Mouse (Mus musculus): ENCODE data around the gene Large1. TPM values are rescaled to one million over a fixed set of nuclear protein-coding genes. Genes with fewer than 3 reads are reported as not detected.

Large1 gene
- polyA plus RNA-seq, 1 experiment from 2014 or later: 17.1 TPM

DNA sequence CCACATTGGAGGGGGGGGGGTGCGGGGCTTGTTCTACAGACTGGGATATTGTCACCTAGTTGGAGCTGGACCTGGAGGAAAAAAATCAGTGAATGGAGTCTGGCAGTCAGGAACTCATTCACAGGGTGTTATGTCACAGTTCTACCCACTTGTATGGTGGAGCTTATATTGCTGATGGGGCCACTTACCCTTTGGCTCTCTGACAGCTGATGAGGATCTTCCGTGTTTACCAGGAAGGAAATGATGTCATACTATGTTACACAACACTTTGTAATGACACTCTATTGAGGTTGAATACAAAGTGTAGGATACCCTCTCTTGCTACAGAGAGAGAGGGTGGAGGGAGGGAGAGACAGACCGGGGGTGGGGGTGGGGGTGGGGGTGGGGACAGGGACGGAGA is 517.5 kb downstream of the Large1 start:
- Histone ChIP-seq H3K27me3 (replicated peaks) (no peaks in the 10 kb centered on the region), H3K36me3 (peaks cover 26% of the 10 kb centered on the region), H3K4me2 (no peak overlapping the region), H3K4me1 (no peaks in the 10 kb centered on the region), H3K27ac (replicated peaks) (no peak overlapping the region), H3K9me3 (replicated peaks) (no peaks in the 10 kb centered on the region), H3K9ac (replicated peaks) (no peak overlapping the region), H3K4me3 (replicated peaks) (no peak overlapping the region)
- no peak for ATAC-seq (ENCODE audit: low FRiP score)
- 90% methylated on average over 4 of the region's 4 CpGs for WGBS

DNA sequence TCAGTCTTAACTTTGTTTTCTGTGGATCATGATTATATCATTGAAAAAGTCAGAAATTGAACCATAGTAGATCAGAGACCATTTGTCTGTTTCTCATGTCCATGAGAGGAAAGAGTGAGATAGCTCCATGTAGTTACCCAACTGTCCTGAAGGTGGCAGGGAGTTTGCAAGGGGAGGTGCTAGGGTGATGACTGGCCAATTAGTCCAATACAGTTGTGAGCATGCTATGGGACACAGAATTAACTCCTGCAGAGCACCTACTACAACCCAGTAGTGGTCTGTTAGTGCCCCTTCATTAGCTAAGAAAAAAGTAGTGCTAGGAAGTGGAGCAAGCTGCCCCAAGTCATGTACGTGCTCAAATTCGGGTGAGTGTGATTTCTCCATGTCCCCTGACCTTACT is 520.2 kb downstream of the Large1 start:
- Histone ChIP-seq H3K9ac (replicated peaks) (no peak overlapping the region), H3K4me1 (no peaks in the 10 kb centered on the region), H3K4me2 (no peak overlapping the region), H3K36me3 (peaks cover 26% of the 10 kb centered on the region), H3K27me3 (replicated peaks) (no peaks in the 10 kb centered on the region), H3K27ac (replicated peaks) (no peak overlapping the region), H3K4me3 (replicated peaks) (no peak overlapping the region), H3K9me3 (replicated peaks) (no peaks in the 10 kb centered on the region)
- 89% methylated on average over 2 of the region's 2 CpGs for WGBS
- no peak for ATAC-seq (ENCODE audit: low FRiP score)

DNA sequence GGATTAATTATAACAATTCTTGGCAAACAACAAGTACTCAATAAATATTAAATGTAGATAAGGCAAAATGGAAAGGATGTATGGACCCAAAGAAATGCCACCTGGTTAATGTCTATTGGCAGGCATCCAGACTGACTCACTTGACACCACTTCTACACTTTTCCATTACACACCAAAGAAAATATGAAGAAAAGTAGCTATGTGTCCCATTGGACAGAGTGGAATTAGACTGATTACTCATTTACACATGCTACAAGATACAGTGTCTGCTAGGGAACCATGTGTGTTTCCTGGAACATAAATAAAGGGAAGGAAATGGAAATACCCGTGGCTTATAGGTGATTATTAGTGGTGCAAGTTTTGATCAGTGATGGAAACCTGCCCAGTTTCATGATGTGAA is 521.0 kb downstream of the Large1 start:
- 69% methylated on average over 1 of the region's 1 CpGs for WGBS
- Histone ChIP-seq H3K4me2 (no peak overlapping the region), H3K4me1 (no peaks in the 10 kb centered on the region)

DNA sequence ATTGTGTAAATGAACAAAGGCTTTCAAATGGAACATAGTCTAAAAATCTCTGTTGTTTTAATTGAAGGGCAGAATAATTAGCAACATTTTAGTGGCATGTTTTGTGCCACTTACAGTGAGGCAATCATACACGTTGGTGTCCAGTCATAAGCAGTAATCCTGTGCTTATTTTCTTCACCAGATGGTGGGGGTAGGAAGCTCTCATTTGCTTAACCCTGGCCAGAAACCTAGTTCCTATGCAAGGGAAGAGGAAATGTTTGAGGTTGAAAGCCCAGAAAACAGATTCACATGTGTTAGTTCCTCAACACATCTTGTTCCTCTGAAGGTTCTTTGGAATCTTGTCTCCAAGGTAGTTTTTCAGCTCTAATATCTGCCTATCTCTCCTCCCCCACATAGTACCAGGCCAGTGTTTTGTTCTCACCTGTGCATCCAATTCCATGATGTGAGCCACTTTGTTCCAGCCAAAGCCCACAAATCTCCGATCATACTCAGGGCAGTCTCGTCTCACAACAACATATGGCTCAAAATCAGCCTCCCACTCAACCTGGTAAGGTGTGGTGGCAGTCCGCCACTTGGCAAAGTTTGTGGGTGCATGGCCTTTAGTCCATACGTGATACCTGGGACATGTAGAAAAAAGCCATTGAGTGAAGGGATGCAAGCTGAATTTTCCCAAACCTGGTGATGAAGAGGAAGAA is 535.5 kb downstream of the Large1 start:
- WGBS: 89% methylated on average over 5 of the region's 5 CpGs
- Histone ChIP-seq H3K27ac (replicated peaks) (no peak overlapping the region), H3K4me1 (no peaks in the 10 kb centered on the region), H3K9me3 (replicated peaks) (no peaks in the 10 kb centered on the region), H3K27me3 (replicated peaks) (no peaks in the 10 kb centered on the region), H3K9ac (replicated peaks) (no peak overlapping the region), H3K36me3 (peaks cover 23% of the 10 kb centered on the region), H3K4me3 (replicated peaks) (no peak overlapping the region), H3K4me2 (no peak overlapping the region)
- no peak for ATAC-seq (ENCODE audit: low FRiP score)

More for the DNA sequence above, 521.0 kb downstream of the Large1 start:
- Histone ChIP-seq H3K9ac (replicated peaks) (no peak overlapping the region), H3K4me3 (replicated peaks) (no peak overlapping the region), H3K36me3 (peaks cover 21% of the 10 kb centered on the region), H3K9me3 (replicated peaks) (no peaks in the 10 kb centered on the region), H3K27ac (replicated peaks) (no peak overlapping the region), H3K27me3 (replicated peaks) (no peaks in the 10 kb centered on the region)
- no peak for ATAC-seq (ENCODE audit: low FRiP score)

DNA sequence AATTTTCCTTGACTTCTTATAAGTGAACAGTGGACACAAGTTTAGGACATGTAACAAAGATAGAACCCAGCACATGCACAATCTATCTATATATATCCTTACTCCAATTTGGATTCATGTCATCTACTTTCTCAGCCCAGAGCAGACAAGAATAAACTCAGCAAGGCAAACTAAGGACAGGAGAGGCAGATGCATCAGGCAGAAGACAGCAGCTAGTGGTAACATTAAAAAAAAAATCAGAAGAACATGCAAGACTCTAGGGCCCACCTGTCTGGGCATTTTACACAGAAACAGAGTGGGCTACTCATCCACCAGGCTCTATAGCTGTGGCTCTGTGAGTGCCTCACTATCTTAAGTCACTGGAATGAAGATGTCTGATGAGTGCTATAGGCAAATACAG is 536.7 kb downstream of the Large1 start:
- Histone ChIP-seq H3K36me3 (peaks cover 23% of the 10 kb centered on the region), H3K9ac (replicated peaks) (no peak overlapping the region), H3K4me3 (replicated peaks) (no peak overlapping the region), H3K9me3 (replicated peaks) (no peaks in the 10 kb centered on the region), H3K4me2 (no peak overlapping the region), H3K27me3 (replicated peaks) (no peaks in the 10 kb centered on the region), H3K27ac (replicated peaks) (no peak overlapping the region), H3K4me1 (no peaks in the 10 kb centered on the region)
- ATAC-seq (ENCODE audit: low FRiP score): no peak

DNA sequence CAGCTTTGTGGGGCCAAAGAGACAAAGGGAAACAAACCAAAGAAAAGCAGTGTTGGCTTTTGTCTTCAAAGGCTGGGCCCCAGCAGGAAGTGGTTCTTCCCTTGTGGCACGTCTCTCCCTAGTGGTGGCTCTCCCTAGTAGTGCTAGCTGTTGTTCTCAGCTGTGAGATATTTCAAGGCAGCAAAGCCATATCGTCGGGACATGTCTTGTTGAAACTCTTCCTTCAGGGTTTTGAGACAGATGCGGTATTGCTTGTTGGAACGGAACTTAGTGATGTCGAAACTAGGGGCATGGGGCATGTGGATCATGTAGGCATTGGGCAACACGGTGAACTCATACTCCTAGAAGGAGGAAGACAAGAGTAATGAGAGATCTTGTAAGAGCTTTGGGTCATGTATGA is 537.7 kb downstream of the Large1 start:
- H3K4me1 ChIP-seq: no peaks in the 10 kb centered on the region
- no peaks in the 10 kb centered on the region for H3K9me3 ChIP-seq (replicated peaks)
- no peak for ATAC-seq (ENCODE audit: low FRiP score)
- WGBS: 91% methylated on average over 7 of the region's 7 CpGs
- peaks cover 18% of the 10 kb centered on the region for H3K36me3 ChIP-seq
- H3K27me3 ChIP-seq (replicated peaks): no peaks in the 10 kb centered on the region
- H3K4me2 ChIP-seq: no peak overlapping the region
- H3K27ac ChIP-seq (replicated peaks): no peak overlapping the region
- H3K4me3 ChIP-seq (replicated peaks): no peak overlapping the region
- no peak overlapping the region for H3K9ac ChIP-seq (replicated peaks)

DNA sequence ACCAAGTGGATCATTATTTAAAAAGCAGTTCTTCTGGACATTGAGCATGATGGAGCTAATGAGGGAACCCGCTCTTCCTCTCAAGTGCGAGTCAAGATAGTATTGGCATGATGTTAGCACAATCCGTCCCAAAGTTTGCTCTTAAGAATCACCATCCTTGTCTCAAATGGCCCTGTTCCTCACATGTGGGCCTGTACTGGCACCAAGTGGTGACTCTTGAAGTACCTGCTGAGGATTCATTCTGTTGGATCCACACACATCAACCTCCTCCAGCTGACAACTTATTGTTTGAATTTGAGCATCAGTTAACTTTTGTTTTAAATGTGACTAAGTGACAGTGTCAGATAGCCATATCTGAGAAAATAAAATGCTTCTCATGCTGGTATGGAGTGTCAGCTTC is 540.6 kb downstream of the Large1 start:
- Histone ChIP-seq H3K27me3 (replicated peaks) (no peaks in the 10 kb centered on the region), H3K36me3 (peaks cover 18% of the 10 kb centered on the region), H3K9ac (replicated peaks) (no peak overlapping the region), H3K9me3 (replicated peaks) (no peaks in the 10 kb centered on the region), H3K27ac (replicated peaks) (no peak overlapping the region), H3K4me1 (no peaks in the 10 kb centered on the region), H3K4me3 (replicated peaks) (no peak overlapping the region), H3K4me2 (no peak overlapping the region)
- no peak for ATAC-seq (ENCODE audit: low FRiP score)
- 86% methylated on average over 3 of the region's 3 CpGs for WGBS

DNA sequence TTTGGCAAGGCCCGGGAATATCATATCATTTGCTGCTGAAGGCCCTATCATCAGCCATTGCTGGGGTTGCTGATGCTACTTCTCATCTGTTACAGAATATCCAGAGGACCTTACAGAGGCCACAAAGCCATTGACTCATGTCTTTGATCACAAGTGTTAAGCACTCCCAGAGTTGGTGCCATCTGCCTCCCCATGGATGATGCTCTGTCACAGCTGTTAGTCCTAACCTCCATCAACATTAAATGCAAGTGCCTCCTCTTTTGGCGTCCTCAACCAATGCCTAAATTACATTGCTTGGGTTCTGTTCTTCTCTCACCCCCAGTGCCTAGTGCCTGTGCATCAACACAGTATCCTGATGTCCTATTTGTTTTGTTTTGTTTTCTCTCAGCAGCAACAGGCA is 551.8 kb downstream of the Large1 start:
- Histone ChIP-seq H3K9ac (replicated peaks) (no peak overlapping the region), H3K4me1 (no peaks in the 10 kb centered on the region), H3K9me3 (replicated peaks) (no peaks in the 10 kb centered on the region), H3K4me3 (replicated peaks) (no peak overlapping the region), H3K36me3 (no peaks in the 10 kb centered on the region), H3K27me3 (replicated peaks) (no peaks in the 10 kb centered on the region), H3K27ac (replicated peaks) (no peak overlapping the region), H3K4me2 (no peak overlapping the region)
- 83% methylated on average over 2 of the region's 2 CpGs for WGBS
- ATAC-seq (ENCODE audit: low FRiP score): no peak

DNA sequence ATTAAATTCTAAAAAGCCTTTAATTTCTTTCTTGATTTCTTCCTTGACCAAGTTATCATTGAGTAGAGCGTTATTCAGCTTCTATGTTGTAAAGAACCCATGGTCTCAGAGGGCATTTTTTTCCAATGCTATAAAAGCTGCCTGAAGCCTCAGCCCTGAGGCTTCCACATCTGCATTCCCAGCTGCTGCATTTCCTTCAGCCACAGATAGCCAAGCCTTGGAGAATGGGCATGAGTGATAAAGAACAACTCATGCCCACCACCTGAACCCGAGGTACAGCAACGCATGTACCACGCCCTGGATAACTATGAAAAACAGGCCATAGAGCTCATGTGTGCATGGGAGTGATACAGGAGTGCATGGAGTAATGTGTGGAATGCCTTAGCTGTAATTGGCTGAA is 572.7 kb downstream of the Large1 start:
- no peak overlapping the region for H3K9ac ChIP-seq (replicated peaks)
- no peaks in the 10 kb centered on the region for H3K36me3 ChIP-seq
- no peaks in the 10 kb centered on the region for H3K9me3 ChIP-seq (replicated peaks)
- no peak overlapping the region for H3K27ac ChIP-seq (replicated peaks)
- WGBS: 93% methylated on average over 4 of the region's 4 CpGs
- no peaks in the 10 kb centered on the region for H3K27me3 ChIP-seq (replicated peaks)
- H3K4me3 ChIP-seq (replicated peaks): no peak overlapping the region
- H3K4me2 ChIP-seq: no peak overlapping the region
- H3K4me1 ChIP-seq: no peaks in the 10 kb centered on the region
- no peak for ATAC-seq (ENCODE audit: low FRiP score)

DNA sequence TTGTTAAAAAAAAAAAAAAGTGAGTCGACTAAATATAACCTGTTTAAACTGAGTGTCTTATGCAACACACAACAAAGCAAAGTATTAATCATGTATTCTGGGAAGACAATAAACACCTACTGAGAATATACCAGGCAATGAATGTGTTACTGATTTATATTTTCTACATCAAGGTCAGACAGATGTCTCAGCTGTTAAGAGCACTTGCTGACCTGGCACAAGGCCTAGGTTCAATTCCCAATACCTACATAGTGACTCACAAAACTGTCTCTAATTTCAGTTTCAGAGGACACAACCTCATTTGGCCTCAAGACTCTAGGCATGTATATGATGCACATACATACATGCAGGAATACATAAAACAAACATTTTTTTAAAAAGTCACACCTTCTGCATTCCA is 575.5 kb downstream of the Large1 start:
- Histone ChIP-seq H3K27ac (replicated peaks) (no peak overlapping the region), H3K4me2 (no peak overlapping the region), H3K9ac (replicated peaks) (no peak overlapping the region), H3K9me3 (replicated peaks) (no peaks in the 10 kb centered on the region), H3K4me3 (replicated peaks) (no peak overlapping the region), H3K36me3 (no peaks in the 10 kb centered on the region), H3K4me1 (no peaks in the 10 kb centered on the region), H3K27me3 (replicated peaks) (no peaks in the 10 kb centered on the region)
- ATAC-seq (ENCODE audit: low FRiP score): no peak
- WGBS: 91% methylated on average over 1 of the region's 1 CpGs

DNA sequence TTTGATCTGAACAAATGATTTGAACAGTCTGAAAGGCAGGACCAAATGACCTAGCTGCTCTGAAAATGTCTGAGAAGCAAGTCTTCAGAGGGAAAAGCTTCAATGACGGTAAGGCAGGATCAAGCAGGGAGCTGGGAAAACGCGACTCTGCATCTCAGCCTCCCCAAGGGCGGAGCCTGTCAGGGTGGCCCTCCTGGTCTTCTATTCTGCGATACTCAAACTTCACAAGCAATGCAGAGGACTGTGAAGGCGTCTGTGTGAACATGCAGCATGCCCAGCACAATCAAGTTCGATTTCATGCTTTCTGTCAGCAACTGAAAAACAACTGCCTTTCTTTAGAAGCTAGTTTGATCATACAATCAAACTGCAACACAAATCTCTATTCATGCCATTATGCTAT is 586.6 kb downstream of the Large1 start:
- Histone ChIP-seq H3K4me1 (no peaks in the 10 kb centered on the region), H3K27ac (replicated peaks) (no peak overlapping the region), H3K27me3 (replicated peaks) (no peaks in the 10 kb centered on the region), H3K36me3 (no peaks in the 10 kb centered on the region), H3K4me3 (replicated peaks) (no peak overlapping the region), H3K9me3 (replicated peaks) (no peaks in the 10 kb centered on the region), H3K9ac (replicated peaks) (no peak overlapping the region), H3K4me2 (no peak overlapping the region)
- WGBS: 30% methylated on average over 7 of the region's 7 CpGs
- ATAC-seq (ENCODE audit: low FRiP score): no peak

DNA sequence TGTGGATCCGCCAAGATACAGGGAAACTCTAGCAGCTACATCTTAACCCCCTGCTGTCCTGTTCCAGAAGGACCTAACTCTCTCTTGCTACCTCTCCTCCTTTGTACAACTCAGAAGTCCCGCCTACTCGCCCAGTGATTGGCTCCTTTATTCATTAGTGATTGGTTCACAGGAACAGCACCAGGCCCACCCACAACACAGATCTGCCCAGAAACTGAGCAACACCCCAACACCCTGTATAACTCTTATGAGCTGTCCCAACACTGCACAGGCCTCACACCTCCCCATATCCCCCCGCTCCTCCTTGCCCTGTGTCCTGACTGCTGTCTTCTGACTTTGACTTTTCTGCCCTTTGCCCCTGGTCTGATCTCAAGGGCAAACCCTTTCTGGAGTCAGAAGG is 587.6 kb downstream of the Large1 start:
- Histone ChIP-seq H3K36me3 (no peaks in the 10 kb centered on the region), H3K4me1 (no peaks in the 10 kb centered on the region), H3K9me3 (replicated peaks) (no peaks in the 10 kb centered on the region), H3K27me3 (replicated peaks) (no peaks in the 10 kb centered on the region), H3K9ac (replicated peaks) (no peak overlapping the region), H3K4me3 (replicated peaks) (no peak overlapping the region), H3K4me2 (no peak overlapping the region), H3K27ac (replicated peaks) (no peak overlapping the region)
- WGBS: 79% methylated on average over 4 of the region's 4 CpGs
- no peak for ATAC-seq (ENCODE audit: low FRiP score)

Measured in neural tube, embryonic 15.5 days (tissue).